Mouse (Mus musculus): Measurements from ENCODE around the gene Defa26.
"Not testable (repeated sequence)": the region's sequence is repeated elsewhere in the genome, so short reads cannot be mapped to it uniquely, and the experiment has no call there.

Gene Defa26

GRCm38 (mm10) chr8:21617883-21618282 lies at the start of gene Defa26:
Defa26 (plus strand) TSS chr8:21618183.
- CTCF ChIA-PET = not testable (repeated sequence)

GRCm38 (mm10) chr8:21582706-21583105 lies 35.3 kb upstream of the Defa26 start, which contains the start of gene Defa28:
Defa28 (plus strand) TSS chr8:21583006.
- CTCF ChIA-PET = not testable (repeated sequence)

GRCm38 (mm10) chr8:21594408-21594807 lies 23.6 kb upstream of the Defa26 start, which contains the start of gene Gm7861:
Gm7861 (minus strand) TSS chr8:21594508.
- CTCF ChIA-PET = not testable (repeated sequence)

- CTCF ChIA-PET = not testable (repeated sequence)
These were observed 37.5 kb downstream of the Defa26 start, which contains the start of gene Defa17 for GRCm38 (mm10) chr8:21655480-21655879. Defa17 (plus strand) TSS chr8:21655780.

- CTCF ChIA-PET = not testable (repeated sequence)
These were observed 47.5 kb downstream of the Defa26 start, which contains the start of gene Defa34 for GRCm38 (mm10) chr8:21665497-21665896. Defa34 (plus strand) TSS chr8:21665797.
